Mouse (Mus musculus): ENCODE results near the gene Celsr1.
A peak's percentile ranks its signal among the peaks of the same experiment; 100 is the strongest.

Gene Celsr1

GRCm38 (mm10) chr15:86035913-86036312, 2.3 kb upstream of the Celsr1 start:
- no peak for DNase-seq (ENCODE audit: low spot score in 2 of 2)

- DNase-seq (ENCODE audit: low spot score in 2 of 2), result no peak
Observed at GRCm38 (mm10) chr15:86034781-86035360, 1.3 kb upstream of the Celsr1 start.

GRCm38 (mm10) chr15:86034021-86034523, 495 bp upstream of the Celsr1 start:
- no peak for DNase-seq (ENCODE audit: low spot score in 2 of 2)

- no peak for DNase-seq (ENCODE audit: low spot score in 2 of 2)
Observed at GRCm38 (mm10) chr15:86032811-86033190, 776 bp downstream of the Celsr1 start.

- DNase-seq (ENCODE audit: low spot score in 2 of 2), result no peak
Observed at GRCm38 (mm10) chr15:86029981-86030380, 3.6 kb downstream of the Celsr1 start.

DNA sequence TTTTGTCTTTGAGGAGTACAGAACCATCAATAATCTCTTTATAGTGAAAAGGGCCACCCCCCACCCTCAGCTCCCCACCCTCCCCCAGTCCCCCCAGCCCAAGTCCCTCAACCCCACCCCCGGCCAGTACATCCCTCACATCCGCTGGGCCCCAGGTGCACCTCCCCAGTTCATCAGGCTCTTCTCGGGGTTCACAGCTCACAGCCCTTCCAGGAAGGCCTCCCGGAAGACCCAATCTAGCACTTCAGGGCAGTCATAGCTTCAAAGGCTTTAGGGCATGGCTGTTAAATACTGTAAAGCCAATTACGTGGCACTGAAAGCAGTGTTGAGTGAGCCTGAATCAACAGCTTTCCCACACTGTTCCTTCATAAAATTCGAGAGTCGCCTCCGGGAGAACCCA, 5.7 kb downstream of the Celsr1 start:
- no peak for DNase-seq (ENCODE audit: low spot score in 2 of 2)

- no peak for DNase-seq (ENCODE audit: low spot score in 2 of 2)
Observed at GRCm38 (mm10) chr15:86021971-86022370, 11.6 kb downstream of the Celsr1 start.

DNA sequence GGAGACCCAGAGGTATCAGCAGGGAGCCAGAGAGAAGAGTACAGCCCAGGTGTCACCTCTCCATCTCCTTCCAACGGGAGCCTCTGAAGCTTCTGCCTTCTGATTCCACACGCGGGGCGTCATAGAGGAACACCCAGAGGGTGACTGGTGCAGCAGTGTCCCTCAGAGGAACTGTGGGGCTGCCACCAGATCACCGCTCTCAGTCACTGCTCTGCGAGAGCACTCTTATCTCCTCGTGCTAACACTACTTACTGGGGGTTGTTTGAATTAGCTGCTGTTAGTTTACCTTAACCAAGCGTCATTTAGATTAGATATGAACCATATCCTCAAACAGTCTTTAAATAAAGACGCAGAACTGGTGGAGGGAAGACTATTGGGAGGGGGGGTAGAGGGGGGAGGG, 12.3 kb downstream of the Celsr1 start:
- DNase-seq (ENCODE audit: low spot score in 2 of 2), result no peak

DNA sequence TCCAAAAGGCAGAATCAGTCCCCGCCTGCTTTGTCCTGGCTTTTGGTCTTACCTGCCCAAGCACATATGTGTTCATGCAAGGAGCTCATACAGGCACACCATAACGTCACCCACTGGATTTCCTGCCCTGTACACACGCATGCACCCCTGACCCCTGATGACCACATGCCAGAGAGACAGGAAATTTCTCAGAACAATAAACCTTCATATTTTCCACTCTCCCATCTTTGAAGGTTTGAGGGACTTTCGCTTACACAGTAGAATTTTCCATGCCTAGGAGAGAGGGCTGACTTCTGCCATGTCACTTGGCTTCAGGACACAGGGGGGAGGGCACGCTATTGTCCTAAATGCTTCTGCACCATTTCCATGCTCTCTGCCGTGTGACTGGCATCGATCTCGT, 13.6 kb downstream of the Celsr1 start:
- DNase-seq (ENCODE audit: low spot score in 2 of 2), result no peak

- no peak for DNase-seq (ENCODE audit: low spot score in 2 of 2)
Observed at GRCm38 (mm10) chr15:86018753-86019512, 14.6 kb downstream of the Celsr1 start.

DNA sequence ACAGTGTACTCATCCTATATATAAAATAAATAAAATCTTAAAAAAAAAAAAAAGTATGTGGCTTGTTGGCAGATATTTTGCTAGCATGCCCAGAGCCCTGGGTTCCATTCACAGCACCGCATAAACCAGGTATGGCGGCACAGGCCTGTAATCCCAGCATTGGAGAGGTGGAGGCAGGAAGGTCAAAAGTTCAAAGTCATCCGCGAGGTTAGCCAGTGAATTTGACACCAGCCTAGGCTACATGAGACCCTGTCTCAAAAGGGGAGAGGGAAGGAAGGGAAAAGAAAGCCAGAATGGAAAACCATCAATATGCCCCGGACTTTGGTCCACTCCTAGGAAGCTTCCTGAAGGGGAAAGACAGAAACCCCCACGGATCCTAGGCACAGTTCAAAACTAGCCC, 16.2 kb downstream of the Celsr1 start:
- DNase-seq (ENCODE audit: low spot score in 2 of 2), result no peak

DNA sequence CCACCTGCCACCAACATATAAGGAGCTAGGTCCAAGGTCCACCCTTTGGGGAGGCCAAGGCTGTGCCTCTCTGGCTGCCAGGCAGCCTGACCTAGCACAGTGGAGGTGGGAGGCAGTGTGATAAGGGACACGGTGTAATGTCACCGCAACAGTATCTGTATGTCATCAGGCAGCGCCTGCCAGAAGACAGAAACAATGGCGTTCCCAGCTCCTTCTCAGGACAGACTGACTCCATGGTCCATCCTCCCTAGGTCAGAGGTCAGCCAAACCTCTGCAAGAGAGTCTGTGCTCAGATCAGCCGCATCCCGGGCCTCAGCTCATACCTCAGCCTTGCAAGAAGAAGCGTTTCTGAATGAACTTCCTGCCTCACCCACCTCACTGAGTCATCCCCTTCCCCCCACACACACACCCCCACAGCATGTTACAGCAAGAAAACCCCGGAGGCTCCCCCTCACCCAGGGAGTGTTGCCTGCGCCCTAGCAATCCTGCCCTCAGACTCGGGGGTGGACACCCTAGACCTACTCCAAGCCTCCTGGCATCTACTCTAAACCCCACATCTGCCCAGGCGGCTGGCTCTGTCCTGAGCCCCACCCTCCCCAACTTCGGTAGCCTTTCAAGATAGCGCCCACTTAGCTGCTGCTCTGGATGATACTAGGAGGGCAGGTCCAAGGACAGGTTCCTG, 17.6 kb downstream of the Celsr1 start:
- no peak for DNase-seq (ENCODE audit: low spot score in 2 of 2)

DNA sequence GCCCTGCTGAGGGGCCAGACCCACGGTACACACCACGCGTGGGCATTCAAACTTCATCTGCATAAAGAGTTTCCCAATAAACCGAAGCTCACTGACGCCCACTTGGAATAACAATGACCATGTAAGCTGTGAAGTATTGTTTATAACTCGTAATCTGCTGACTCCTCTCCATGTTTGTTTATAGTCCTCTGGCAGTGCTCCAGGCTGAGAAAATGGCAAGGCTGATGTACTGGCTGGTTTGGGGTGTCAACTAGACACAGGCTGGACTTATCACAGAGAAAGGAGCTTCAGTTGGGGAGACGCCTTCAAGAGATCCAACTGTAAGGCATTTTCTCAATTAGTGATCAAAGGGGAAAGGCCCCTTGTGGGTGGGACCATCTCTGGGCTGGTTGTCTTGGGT, 18.6 kb downstream of the Celsr1 start:
- no peak for DNase-seq (ENCODE audit: low spot score in 2 of 2)

DNA sequence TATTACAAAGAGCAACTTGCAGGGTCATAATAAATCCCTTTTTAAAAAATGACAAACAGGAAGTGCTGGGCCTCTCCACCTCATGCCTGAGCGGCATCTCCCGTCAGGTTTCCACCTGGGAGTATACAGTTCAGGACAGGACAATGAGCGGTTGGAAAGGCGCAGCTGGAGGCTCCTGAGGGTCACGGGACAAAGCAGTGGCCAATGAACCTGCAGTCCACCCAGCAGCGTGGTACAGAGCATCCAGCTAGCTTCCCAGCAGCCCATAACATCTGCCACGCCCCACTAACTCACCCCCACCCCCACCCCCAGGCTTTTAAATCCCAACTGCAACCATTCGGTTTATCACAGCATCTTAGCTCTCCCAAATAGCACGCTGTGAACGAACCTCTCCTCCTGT, 19.9 kb downstream of the Celsr1 start:
- DNase-seq (ENCODE audit: low spot score in 2 of 2), result no peak

- no peak for DNase-seq (ENCODE audit: low spot score in 2 of 2)
Observed at GRCm38 (mm10) chr15:86013130-86013529, 20.4 kb downstream of the Celsr1 start.

DNA sequence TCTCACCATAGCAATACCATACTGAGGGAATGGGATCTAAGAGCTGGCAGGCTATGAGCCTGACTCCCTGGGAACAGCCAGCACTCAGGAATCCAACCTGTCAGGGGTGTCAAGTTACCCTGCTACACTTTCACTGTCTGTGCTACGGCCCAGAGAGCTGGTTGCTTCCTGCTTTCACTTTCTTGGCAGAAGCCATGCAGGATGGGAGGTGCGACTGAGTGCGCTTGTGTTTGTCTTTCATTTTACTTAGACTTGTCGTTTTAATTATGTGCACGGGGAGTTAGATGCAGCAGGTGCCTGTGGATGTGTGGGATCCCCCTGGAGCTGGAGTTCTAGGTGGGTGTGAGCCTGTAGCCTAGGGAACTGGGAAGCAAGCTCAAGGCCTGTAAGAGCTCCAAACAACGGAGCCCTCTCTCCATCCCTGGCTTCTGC, 25.9 kb downstream of the Celsr1 start:
- no peak for DNase-seq (ENCODE audit: low spot score in 2 of 2)

- no peak for DNase-seq (ENCODE audit: low spot score in 2 of 2)
Observed at GRCm38 (mm10) chr15:86005691-86006525, 27.7 kb downstream of the Celsr1 start.

- DNase-seq (ENCODE audit: low spot score in 2 of 2), result no peak
Observed at GRCm38 (mm10) chr15:86004048-86004447, 29.5 kb downstream of the Celsr1 start.

DNA sequence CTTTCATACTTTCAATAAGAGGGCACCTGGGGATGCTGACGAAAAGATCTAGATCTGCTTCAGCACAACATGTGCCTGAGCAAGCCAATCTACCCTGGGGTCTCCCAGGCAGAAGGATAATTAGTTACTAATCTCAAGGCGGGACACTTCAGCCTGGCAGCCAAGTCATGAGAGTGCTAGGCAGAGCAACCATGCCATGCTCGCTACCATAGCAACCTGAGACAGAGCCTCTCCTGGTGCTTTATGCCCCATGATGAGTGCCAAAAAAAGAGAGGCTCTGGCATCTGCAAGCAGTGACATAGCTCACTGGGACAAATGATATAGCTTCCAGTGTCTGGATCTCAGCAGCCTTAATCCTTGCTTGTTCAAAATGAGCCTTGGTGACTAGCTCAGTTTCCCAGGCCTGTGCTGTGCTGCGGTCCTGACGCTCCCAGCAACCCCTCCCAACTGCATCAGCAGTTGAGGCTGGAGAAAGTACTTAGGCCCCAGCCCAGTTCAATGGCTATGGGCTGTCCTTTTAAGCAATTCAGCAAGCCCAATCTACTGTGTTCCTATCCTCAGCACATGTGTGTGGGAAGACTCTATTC, 32.8 kb downstream of the Celsr1 start:
- peak in 1 of 2 experiments; percentile 25 for DNase-seq (ENCODE audit: low spot score in 2 of 2)

DNA sequence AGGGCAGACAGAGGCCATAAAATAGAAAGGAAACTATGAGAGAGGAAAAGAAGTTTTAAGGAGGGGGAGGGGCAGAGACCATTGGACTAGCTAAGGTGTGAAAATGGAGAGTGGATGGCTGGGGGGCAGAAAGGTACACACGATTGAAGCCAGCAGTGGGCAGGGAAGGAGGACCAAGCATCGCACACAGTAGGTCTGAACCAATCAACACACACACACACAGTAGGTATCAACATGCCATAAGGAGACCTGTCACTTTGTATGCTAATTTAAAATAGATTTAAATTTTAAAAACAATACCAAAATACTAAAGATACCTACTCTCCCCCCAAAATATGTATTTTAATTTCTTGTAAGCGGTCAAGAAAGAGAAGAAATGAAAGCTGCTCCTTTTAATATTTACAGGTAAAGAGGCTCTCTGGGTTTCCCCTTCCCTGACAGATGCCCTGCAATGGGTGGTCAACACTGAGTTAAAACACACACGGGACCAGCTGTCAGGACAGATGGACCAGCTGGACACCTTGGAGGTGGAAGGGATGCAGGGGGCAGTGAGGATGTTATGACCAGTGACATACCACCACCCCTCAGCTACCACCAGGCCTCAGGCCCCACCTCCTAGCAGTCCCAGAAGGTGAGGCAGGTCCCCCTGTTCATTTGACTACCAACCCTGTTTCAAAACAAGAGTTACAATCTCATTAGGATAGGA, 34.9 kb downstream of the Celsr1 start:
- DNase-seq (ENCODE audit: low spot score in 2 of 2), result no peak
